Mouse (Mus musculus) liver, adult 2 months (tissue): ENCODE measurements at regions not wholly inside any gene's neighbourhood (a gene's known extent, or its start where the extent isn't known, plus 50 kb on each side); places are given as distances from the start of the nearest gene placed in this dataset.

Source experiments
- DNase-seq: peaks from one replicate; pipeline ENCODE4 v3.0.0-alpha.2; 2011; ENCODE audit warnings: low read depth, low spot score; ENCODE audit errors: extremely low read depth
- H3K27ac ChIP-seq: fragments of 200-500 bp; replicated peaks from 2 replicates; pipeline ENCODE4 v1.5.1; 2012; ENCODE audit warnings: low read depth, mild to moderate bottlenecking, control low read depth, inconsistent platforms, low read length; ENCODE audit not compliant: insufficient read depth
- H3K27me3 ChIP-seq: fragments of 200-500 bp; 2 replicates; pipeline ENCODE4 v1.6.1; 2012; ENCODE audit warnings: mild to moderate bottlenecking, moderate library complexity, low read length, inconsistent platforms; ENCODE audit not compliant: control insufficient read depth, insufficient read depth
- H3K36me3 ChIP-seq: fragments of 200-500 bp; 2 replicates; pipeline ENCODE4 v1.6.1; 2012; ENCODE audit warnings: low read length, inconsistent platforms; ENCODE audit not compliant: control insufficient read depth, insufficient read depth
- H3K4me1 ChIP-seq: fragments of 200-500 bp; 2 replicates; pipeline ENCODE4 v1.6.1; 2011; ENCODE audit warnings: low read length; ENCODE audit not compliant: control insufficient read depth, insufficient read depth
- H3K4me3 ChIP-seq: fragments of 200-500 bp; 2 replicates; pipeline ENCODE4 v1.5.1; 2011; ENCODE audit warnings: low read depth, mild to moderate bottlenecking, control low read depth, low read length, moderate library complexity; ENCODE audit not compliant: insufficient read depth
- H3K79me2 ChIP-seq: fragments of 200-500 bp; 2 replicates; pipeline ENCODE4 v1.6.1; 2012; ENCODE audit warnings: inconsistent platforms, mild to moderate bottlenecking, low read length, moderate library complexity; ENCODE audit not compliant: control insufficient read depth, insufficient read depth
- H3K9ac ChIP-seq: fragments of 200-500 bp; 2 replicates; pipeline ENCODE4 v1.6.1; 2012; ENCODE audit warnings: low read depth, mild to moderate bottlenecking, control low read depth, inconsistent platforms, low read length
- CTCF ChIP-seq: fragments of 200-500 bp; IDR thresholded peaks from 2 replicates; pipeline ENCODE4 v1.5.1; 2011; ENCODE audit warnings: low read depth, low read length, control low read depth
- POLR2A ChIP-seq: fragments of 200-500 bp; IDR thresholded peaks from 2 replicates; pipeline ENCODE4 v1.6.1; 2011; ENCODE audit warnings: low read length, control low read depth; ENCODE audit not compliant: insufficient read depth; ENCODE audit errors: extremely low read depth
- WGBS: fragments of 180-500 bp; shearing (Covaris S2); methylation state at CpG from one replicate; pipeline ENCODE4 v1.1.7; 2018; 5-methylcytosine and 5-hydroxymethylcytosine counted together

DNA sequence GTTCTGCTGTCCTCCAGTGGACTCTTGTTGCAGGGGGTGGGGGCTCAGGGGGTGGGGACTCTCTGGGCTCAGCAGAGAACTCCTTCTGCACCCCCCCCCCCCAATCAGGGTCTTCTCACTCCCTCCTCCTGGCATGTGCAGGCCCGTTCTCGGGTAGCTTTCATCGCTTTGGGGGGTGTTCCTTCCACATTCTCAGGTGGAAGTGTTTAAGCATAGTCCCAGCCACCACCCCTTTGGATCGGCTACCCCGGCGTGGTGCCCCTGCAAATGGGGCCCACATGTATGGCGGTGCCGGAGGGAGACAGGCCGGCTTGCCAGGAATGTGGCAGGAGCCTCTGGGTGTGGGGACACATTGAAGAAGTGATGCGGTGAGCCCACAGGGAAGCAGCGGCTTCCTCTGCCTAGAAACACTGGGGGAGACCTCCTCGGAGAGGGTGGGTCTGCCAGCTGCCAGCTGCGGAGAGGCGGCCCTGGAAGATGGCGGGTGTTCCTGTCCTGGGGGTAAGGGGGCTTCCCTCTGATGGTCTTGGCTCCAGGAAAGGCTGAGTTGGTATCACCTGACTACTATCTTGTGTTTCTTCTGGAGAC, 92.7 kb downstream of the Asb1 start:
- Histone ChIP-seq H3K27me3 (no peaks in the 10 kb centered on the region), H3K79me2 (no peaks in the 10 kb centered on the region), H3K27ac (no peak overlapping the region), H3K9ac (no peak overlapping the region), H3K36me3 (no peaks in the 10 kb centered on the region), H3K4me3 (no peak overlapping the region), H3K4me1 (no peaks in the 10 kb centered on the region)
- DNase-seq = no peak
- WGBS = 90% methylated on average over 15 of the region's 15 CpGs
- TF ChIP-seq CTCF (no peak), POLR2A (no peak)

DNA sequence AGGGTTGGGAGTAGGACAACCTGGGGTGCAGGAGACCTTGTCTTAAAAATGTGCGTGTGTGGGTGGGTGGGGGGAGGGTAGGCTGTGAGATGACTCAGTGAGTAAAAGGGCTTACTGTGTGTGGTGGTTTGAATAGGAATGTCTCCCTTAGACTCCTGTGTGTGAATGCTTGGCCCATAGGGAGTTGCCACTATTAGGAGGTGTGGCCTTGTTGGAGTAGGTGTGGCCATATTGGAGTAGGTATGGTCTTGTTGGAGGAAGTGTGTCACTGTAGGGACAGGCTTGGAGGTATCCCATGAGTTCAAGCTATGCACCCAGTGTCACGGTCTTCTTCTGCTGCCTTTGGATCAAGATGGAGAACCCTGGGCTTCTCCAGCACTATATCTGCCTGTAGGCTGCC, 96.2 kb downstream of the Asb1 start:
- no peaks in the 10 kb centered on the region for H3K4me1 ChIP-seq
- no peak overlapping the region for H3K9ac ChIP-seq
- no peak overlapping the region for H3K27ac ChIP-seq
- no peak for DNase-seq
- no peaks in the 10 kb centered on the region for H3K27me3 ChIP-seq
- no peaks in the 10 kb centered on the region for H3K79me2 ChIP-seq
- no peak for TF ChIP-seq CTCF
- no peak for TF ChIP-seq POLR2A
- 83% methylated on average over 2 of the region's 2 CpGs for WGBS
- no peak overlapping the region for H3K4me3 ChIP-seq
- H3K36me3 ChIP-seq = no peaks in the 10 kb centered on the region

- Histone ChIP-seq H3K27me3 (no peaks in the 10 kb centered on the region), H3K79me2 (no peaks in the 10 kb centered on the region), H3K9ac (no peak overlapping the region), H3K36me3 (no peaks in the 10 kb centered on the region), H3K4me3 (no peak overlapping the region), H3K27ac (no peak overlapping the region), H3K4me1 (no peaks in the 10 kb centered on the region)
- no peak for TF ChIP-seq CTCF
- TF ChIP-seq POLR2A = no peak
- no peak for DNase-seq
- WGBS = 61% methylated on average over 5 of the region's 5 CpGs
These were observed 100.2 kb downstream of the Asb1 start for GRCm38 (mm10) chr1:91640551-91640950.

DNA sequence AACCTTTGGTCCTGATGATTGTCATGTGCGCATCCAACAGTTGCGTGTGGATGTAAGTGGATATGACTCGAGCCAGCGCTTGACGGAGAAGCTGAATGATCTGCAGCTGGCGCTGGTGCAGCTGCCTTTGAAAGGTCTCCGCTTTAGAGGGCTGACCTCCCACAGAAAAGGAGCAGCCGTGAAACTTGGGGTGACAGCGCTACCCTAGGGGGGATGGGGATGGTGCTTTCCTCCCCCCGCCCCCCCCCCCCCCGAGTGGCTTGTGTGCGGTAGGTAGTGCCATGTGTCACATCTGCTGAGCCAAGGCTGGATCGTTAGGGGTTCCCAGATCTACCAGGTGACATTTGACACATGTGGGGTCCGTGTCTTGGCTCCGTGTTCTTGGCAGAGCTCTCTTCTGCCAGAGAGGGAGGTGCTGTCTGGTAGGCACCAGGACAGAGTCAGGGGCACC, 118.7 kb downstream of the Asb1 start:
- no peak overlapping the region for H3K27ac ChIP-seq
- DNase-seq = no peak
- no peaks in the 10 kb centered on the region for H3K27me3 ChIP-seq
- no peak overlapping the region for H3K9ac ChIP-seq
- H3K79me2 ChIP-seq = no peaks in the 10 kb centered on the region
- TF ChIP-seq POLR2A = no peak
- no peak for TF ChIP-seq CTCF
- H3K36me3 ChIP-seq = no peaks in the 10 kb centered on the region
- 88% methylated on average over 15 of the region's 15 CpGs for WGBS
- no peaks in the 10 kb centered on the region for H3K4me1 ChIP-seq
- no peak overlapping the region for H3K4me3 ChIP-seq

GRCm38 (mm10) chr1:91659486-91659885, 119.1 kb downstream of the Asb1 start:
- no peak overlapping the region for H3K9ac ChIP-seq
- no peak for TF ChIP-seq POLR2A
- TF ChIP-seq CTCF = no peak
- WGBS = 84% methylated on average over 8 of the region's 8 CpGs

DNA sequence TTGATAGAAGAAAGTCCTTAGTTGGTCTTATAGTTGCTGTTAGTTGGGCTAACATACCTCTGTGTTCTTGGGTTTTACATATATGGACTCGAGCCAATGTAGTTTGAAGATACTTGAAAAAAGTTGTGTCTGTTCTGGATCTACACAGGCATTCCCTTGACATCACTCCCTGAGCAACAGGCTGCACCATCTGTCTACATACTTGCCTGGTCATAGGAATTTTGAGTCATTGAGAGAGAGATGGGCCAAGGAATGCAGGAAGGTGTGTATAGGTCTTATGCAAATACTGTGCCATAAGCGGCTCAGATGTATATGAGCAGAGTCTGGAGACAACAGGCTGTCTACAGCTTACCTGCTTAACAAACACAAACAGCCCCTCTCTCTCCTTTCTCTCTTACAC, 122.9 kb downstream of the Asb1 start:
- no peak for TF ChIP-seq POLR2A
- TF ChIP-seq CTCF = no peak
- H3K79me2 ChIP-seq = no peaks in the 10 kb centered on the region
- no peak overlapping the region for H3K4me3 ChIP-seq
- H3K4me1 ChIP-seq = no peaks in the 10 kb centered on the region
- no peaks in the 10 kb centered on the region for H3K36me3 ChIP-seq
- no peak for DNase-seq
- H3K27me3 ChIP-seq = no peaks in the 10 kb centered on the region
- 87% methylated on average over 2 of the region's 2 CpGs for WGBS
- H3K27ac ChIP-seq = no peak overlapping the region
- H3K9ac ChIP-seq = no peak overlapping the region

More at GRCm38 (mm10) chr1:91659486-91659885, 119.1 kb downstream of the Asb1 start:
- Histone ChIP-seq H3K4me1 (no peaks in the 10 kb centered on the region), H3K79me2 (no peaks in the 10 kb centered on the region), H3K4me3 (no peak overlapping the region), H3K36me3 (no peaks in the 10 kb centered on the region), H3K27me3 (no peaks in the 10 kb centered on the region), H3K27ac (no peak overlapping the region)
- no peak for DNase-seq
